Mouse (Mus musculus) ES-E14 (cell line): ENCODE data around the gene Gkn3. TPM values are rescaled to one million over a fixed set of nuclear protein-coding genes. Genes with fewer than 3 reads are reported as not detected.

ENCODE experiments used
- DNase-seq: peaks from one replicate; pipeline ENCODE4 v3.0.0-alpha.2; 2013; ENCODE audit warnings: low read depth, low spot score
- H3K27ac ChIP-seq: 2 replicates; pipeline ENCODE4 v1.5.1; 2012; ENCODE audit warnings: low read depth, mild to moderate bottlenecking, low read length, moderate library complexity, mixed read lengths; ENCODE audit not compliant: poor library complexity, insufficient read depth, severe bottlenecking
- H3K36me3 ChIP-seq: 2 replicates; pipeline ENCODE4 v1.6.1; 2012; ENCODE audit warnings: mild to moderate bottlenecking, low read length, moderate library complexity, mixed read lengths; ENCODE audit not compliant: control insufficient read depth, poor library complexity, insufficient read depth, severe bottlenecking
- H3K4me1 ChIP-seq, 2 experiments: fragments of 150-350 bp in 1 of 2; sonication (generic) in 1 of 2; 2 replicates each; pipeline ENCODE4 v1.6.1; 2012; ENCODE audit warnings: low read length in 2 of 2, mild to moderate bottlenecking in 1 of 2, mixed read lengths in 1 of 2; ENCODE audit not compliant: control insufficient read depth in 2 of 2, insufficient read depth in 2 of 2, poor library complexity in 1 of 2
- H3K4me3 ChIP-seq, 2 experiments: fragments of 150-350 bp in 1 of 2; sonication (generic) in 1 of 2; 2 replicates each; pipeline ENCODE4 v1.5.1; 2012; ENCODE audit warnings: low read length in 2 of 2, low read depth in 1 of 2, mild to moderate bottlenecking in 1 of 2, mixed read lengths in 1 of 2; ENCODE audit not compliant: insufficient read depth in 1 of 2, poor library complexity in 1 of 2, severe bottlenecking in 1 of 2
- H3K9ac ChIP-seq: 2 replicates; pipeline ENCODE4 v1.6.1; 2012; ENCODE audit warnings: low read depth, mild to moderate bottlenecking, low read length, mixed read lengths; ENCODE audit not compliant: poor library complexity, insufficient read depth, severe bottlenecking
- H3K9me3 ChIP-seq: fragments of 150-350 bp; sonication (generic); 2 replicates; pipeline ENCODE4 v1.6.1; 2012; ENCODE audit warnings: low read depth, mild to moderate bottlenecking, low read length; ENCODE audit not compliant: control insufficient read depth, insufficient read depth
- CHD2 ChIP-seq: IDR thresholded peaks from 2 replicates; pipeline ENCODE4 v1.6.1; 2014; ENCODE audit warnings: mild to moderate bottlenecking, low read depth, low read length, inconsistent platforms
- HCFC1 ChIP-seq: IDR thresholded peaks from 2 replicates; pipeline ENCODE4 v1.6.1; 2012; ENCODE audit warnings: low read length, inconsistent platforms, borderline replicate concordance; ENCODE audit not compliant: insufficient read depth
- MAFK ChIP-seq: IDR thresholded peaks from 2 replicates; pipeline ENCODE4 v1.6.1; 2014; ENCODE audit warnings: mild to moderate bottlenecking, low read depth, low read length, inconsistent platforms; ENCODE audit not compliant: insufficient read depth
- ZC3H11A ChIP-seq: IDR thresholded peaks from 2 replicates; pipeline ENCODE4 v1.6.1; 2012; ENCODE audit warnings: low read depth, mild to moderate bottlenecking, inconsistent platforms, low read length, borderline replicate concordance
- ZNF384 ChIP-seq: IDR thresholded peaks from 2 replicates; pipeline ENCODE4 v1.6.1; 2012; ENCODE audit warnings: low read depth, low read length, inconsistent platforms
- in situ Hi-C, 2 experiments: fragments of 600-800 bp; cut with MboI; formaldehyde crosslinking; loops; one replicate each; pipeline ENCODE4 v1.15.1; 2025; ENCODE audit warnings: low sequenced_read_pairs in 2 of 2, inconsistent platforms in 1 of 2; ENCODE audit not compliant: unreplicated experiment in 2 of 2
- total RNA-seq: library from RNA; depleted of rRNA; stranded (reverse); fragments of 300-350 nt; gene quantifications from 2 replicates; pipeline ENCODE4 v1.2.3, GENCODE M21; 2012

The Gkn3 gene
- total RNA-seq, 1 experiment: not detected

DNA sequence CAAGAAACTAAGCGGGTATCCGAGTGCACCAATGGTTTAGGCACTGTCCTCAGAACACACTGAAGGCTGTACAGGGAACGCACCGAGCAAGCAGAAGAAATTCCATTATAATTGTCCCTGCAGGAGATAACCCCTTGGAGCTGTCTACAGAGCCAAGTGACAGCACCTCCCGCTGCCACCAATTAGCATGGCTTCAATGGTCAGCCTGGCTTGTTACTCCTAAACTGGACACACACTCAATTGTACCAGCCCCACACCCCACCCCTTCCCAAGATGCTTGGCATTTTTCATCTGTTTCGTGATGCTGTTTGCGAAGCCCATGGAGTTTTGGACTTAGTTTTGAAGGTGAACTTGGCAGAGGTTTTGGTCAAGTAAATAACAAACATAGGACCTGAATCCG is 38.9 kb upstream of the Gkn3 start:
- no peaks in the 10 kb centered on the region for H3K4me1 ChIP-seq
- no peak for DNase-seq
- in situ Hi-C loops: no loop called here
- no peaks in the 10 kb centered on the region for H3K36me3 ChIP-seq
- TF ChIP-seq ZNF384: no peak
- H3K9ac ChIP-seq: no peak overlapping the region
- H3K4me3 ChIP-seq: no peak overlapping the region
- H3K27ac ChIP-seq: no peak overlapping the region
- H3K9me3 ChIP-seq: no peaks in the 10 kb centered on the region

DNA sequence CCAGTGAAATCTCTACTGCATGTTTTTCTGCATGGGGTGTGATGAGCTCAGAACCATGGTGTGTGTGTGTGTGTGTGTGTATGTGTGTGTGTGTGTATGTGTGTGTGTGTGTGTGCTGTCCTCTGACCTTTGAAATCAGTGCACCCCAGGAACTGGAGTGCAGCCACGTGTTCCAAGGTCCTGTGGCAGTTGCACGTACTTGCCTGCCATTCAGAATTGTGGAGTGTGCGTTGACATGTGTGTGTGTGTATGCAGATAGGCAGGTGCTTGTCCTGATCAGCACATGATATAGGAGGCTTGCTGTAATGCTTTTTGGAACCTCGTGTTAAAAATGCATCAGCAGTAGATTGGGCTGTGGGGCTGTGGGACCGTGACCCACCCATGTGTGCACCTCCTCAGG is 38.2 kb upstream of the Gkn3 start:
- TF ChIP-seq HCFC1 (no peak), ZNF384 (no peak), ZC3H11A (no peak), MAFK (no peak), CHD2 (no peak)
- H3K4me1 ChIP-seq: no peaks in the 10 kb centered on the region

DNA sequence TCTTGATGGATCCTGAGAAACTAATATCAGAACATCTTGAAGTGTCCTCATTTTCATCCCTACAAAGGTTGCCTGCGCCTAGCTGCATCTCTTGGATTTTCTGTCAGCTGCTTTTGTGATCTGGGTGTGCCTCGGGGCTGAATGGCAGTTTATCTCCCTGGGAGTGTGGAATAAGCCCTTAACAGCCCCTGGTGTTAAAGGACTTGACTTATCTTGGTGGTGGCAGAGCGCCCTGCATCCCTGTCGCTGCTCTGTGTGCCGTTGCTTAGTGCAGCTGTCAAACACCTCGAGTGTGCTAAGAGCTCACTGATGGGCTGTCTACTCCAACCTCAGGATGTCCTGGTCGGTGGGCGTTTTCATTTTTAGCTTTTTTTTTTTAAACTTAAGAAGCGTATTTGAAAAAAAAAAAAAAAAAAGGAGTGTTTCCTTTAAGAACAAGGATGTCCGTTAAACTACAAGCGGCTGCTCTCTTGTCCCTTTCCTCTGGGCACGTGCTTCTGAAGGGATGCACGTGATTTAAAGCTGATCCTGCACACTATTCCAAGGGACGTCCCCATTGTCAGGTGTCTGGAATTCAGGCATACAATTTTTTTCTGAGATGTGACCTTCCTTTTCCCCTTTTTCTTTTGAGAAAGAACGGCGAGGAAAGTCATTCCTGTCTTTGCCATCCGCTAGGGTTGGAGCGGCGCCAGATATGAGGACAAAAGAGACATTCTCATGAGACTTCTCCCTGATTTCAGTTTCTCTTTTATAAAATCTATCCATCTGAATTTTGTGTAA is 35.5 kb upstream of the Gkn3 start:
- Histone ChIP-seq H3K4me1 (no peaks in the 10 kb centered on the region), H3K4me3 (no peak overlapping the region), H3K9me3 (no peaks in the 10 kb centered on the region), H3K9ac (no peak overlapping the region), H3K27ac (no peak overlapping the region), H3K36me3 (0 out of 2 replicates have a peak, but pooled peaks cover 1% of the 10 kb centered on the region)
- DNase-seq: no peak
- in situ Hi-C loops: no loop called here
- no peak for TF ChIP-seq ZC3H11A
- no peak for TF ChIP-seq ZNF384
- TF ChIP-seq HCFC1: no peak
- no peak for TF ChIP-seq CHD2
- no peak for TF ChIP-seq MAFK

More for the DNA sequence above, 38.2 kb upstream of the Gkn3 start:
- in situ Hi-C loops: no loop called here
- no peak overlapping the region for H3K4me3 ChIP-seq
- no peak overlapping the region for H3K9ac ChIP-seq
- no peak overlapping the region for H3K27ac ChIP-seq
- H3K36me3 ChIP-seq: no peaks in the 10 kb centered on the region
- H3K9me3 ChIP-seq: no peaks in the 10 kb centered on the region
- no peak for DNase-seq

DNA sequence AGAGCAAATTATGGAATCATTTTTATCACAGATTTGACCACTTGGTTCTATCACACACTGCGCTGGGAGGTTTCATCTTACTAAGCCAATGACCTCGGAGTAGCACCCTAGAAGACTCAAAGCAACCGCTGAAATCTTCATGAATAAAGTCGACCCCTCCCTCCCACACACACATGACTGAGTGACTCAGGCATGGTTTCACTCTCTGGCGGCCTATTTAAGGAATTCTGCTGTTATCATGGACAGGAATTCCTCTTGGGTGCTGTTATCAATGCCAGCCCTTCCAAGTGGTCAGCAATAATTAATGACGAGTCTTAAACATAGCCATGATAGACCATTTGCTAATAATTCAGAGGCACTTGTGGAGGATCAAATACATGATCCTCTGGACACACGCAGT is 33.6 kb upstream of the Gkn3 start:
- Histone ChIP-seq H3K9me3 (no peaks in the 10 kb centered on the region), H3K36me3 (0 out of 2 replicates have a peak, but pooled peaks cover 1% of the 10 kb centered on the region), H3K27ac (no peak overlapping the region), H3K9ac (no peak overlapping the region), H3K4me3 (no peak overlapping the region), H3K4me1 (no peaks in the 10 kb centered on the region)
- no peak for DNase-seq
- TF ChIP-seq MAFK (no peak), HCFC1 (no peak), CHD2 (no peak), ZNF384 (no peak), ZC3H11A (no peak)
- in situ Hi-C loops: no loop called here

DNA sequence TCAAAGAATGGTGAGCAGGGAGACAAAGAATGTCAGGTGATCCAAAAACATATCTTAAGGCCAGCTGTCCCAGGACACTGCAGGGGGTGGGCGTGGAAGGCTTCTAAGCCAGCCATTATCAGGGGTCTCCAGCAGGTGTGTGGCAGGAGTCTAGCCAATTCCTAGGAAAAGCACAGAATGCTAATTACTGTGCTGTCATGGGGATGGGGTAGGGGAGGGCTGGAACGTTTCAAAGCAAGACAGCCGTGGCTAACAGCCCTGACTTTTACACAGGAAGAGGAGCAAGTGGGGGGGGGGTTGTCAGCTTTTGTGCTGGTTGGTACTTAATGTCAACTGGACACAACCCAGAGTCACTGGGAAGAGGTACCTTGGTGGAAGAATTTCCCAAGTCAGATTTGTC is 23.3 kb upstream of the Gkn3 start:
- TF ChIP-seq MAFK (no peak), HCFC1 (no peak), ZC3H11A (no peak), CHD2 (no peak), ZNF384 (no peak)
- Histone ChIP-seq H3K36me3 (no peaks in the 10 kb centered on the region), H3K4me3 (no peak overlapping the region), H3K9me3 (no peaks in the 10 kb centered on the region), H3K27ac (no peak overlapping the region), H3K9ac (no peak overlapping the region), H3K4me1 (peaks cover 0 to 5% of the 10 kb centered on the region in 2 experiments; a peak in 1 of 4 replicates)
- peak; percentile 8 for DNase-seq
- in situ Hi-C loops: no loop called here
